Mouse (Mus musculus) stomach, embryonic 14.5 days (tissue): Measurements from ENCODE around the gene Zcchc14. TPM values are rescaled to one million over a fixed set of nuclear protein-coding genes. Genes with fewer than 3 reads are reported as not detected.
"Not testable (repeated sequence)": the region's sequence is repeated elsewhere in the genome, so short reads cannot be mapped to it uniquely, and the experiment has no call there.

Experiments
- ATAC-seq: fragments of 200-750 bp; cut with Nextera tagmentation; 2 replicates; pipeline ENCODE4 v1.8.0; 2017; ENCODE audit warnings: low read depth, moderate TSS enrichment; ENCODE audit not compliant: insufficient number of reproducible peaks, insufficient read depth, low FRiP score
- H3K27ac ChIP-seq: fragments of 300-500 bp; sonication (generic); 2 replicates; pipeline ENCODE4 v1.5.1; 2014; ENCODE audit warnings: mild to moderate bottlenecking, low read length, moderate library complexity, mixed read lengths
- H3K27me3 ChIP-seq: fragments of 300-500 bp; sonication (generic); 2 replicates; pipeline ENCODE4 v1.6.1; 2014; ENCODE audit warnings: low read length, control low read depth, mixed read lengths; ENCODE audit not compliant: control insufficient read depth, insufficient read depth
- H3K36me3 ChIP-seq: fragments of 300-500 bp; sonication (generic); 2 replicates; pipeline ENCODE4 v1.6.1; 2014; ENCODE audit warnings: mild to moderate bottlenecking, control low read depth, low read length, moderate library complexity, mixed read lengths; ENCODE audit not compliant: control insufficient read depth, insufficient read depth
- H3K4me1 ChIP-seq: fragments of 300-500 bp; sonication (generic); 2 replicates; pipeline ENCODE4 v1.6.1; 2014; ENCODE audit warnings: low read length, control low read depth, mixed read lengths; ENCODE audit not compliant: control insufficient read depth, insufficient read depth
- H3K4me2 ChIP-seq: fragments of 300-500 bp; sonication (generic); replicated peaks from 2 replicates; pipeline ENCODE4 v1.6.1; 2014; ENCODE audit warnings: low read depth, low read length, control low read depth
- H3K4me3 ChIP-seq: fragments of 300-500 bp; sonication (generic); 2 replicates; pipeline ENCODE4 v1.5.1; 2014; ENCODE audit warnings: low read depth, low read length, control low read depth
- H3K9ac ChIP-seq: fragments of 300-500 bp; sonication (generic); replicated peaks from 2 replicates; pipeline ENCODE4 v1.6.1; 2014; ENCODE audit warnings: low read depth, mild to moderate bottlenecking, control low read depth, low read length, moderate library complexity, mixed read lengths
- H3K9me3 ChIP-seq: fragments of 300-500 bp; sonication (generic); 2 replicates; pipeline ENCODE4 v1.6.1; 2016; ENCODE audit warnings: low read depth, low read length, control low read depth; ENCODE audit not compliant: control insufficient read depth
- WGBS: fragments of 180-500 bp; shearing (Covaris S2); extraction: QIAGEN DNeasy Blood & Tissue Kit; methylation state at CpG from one replicate; pipeline ENCODE4 v1.1.7; 2014; 5-methylcytosine and 5-hydroxymethylcytosine counted together
- polyA plus RNA-seq: library from polyadenylated mRNA; unstranded; fragments of >200 nt; fragmentation: Nextera tagmentation; extraction: Ambion mirVana; gene quantifications from 2 replicates; pipeline ENCODE4 v1.2.1, GENCODE M21; 2014

The Zcchc14 gene
- polyA plus RNA-seq, 1 experiment from 2014 or later = 28.7 TPM

GRCm38 (mm10) chr8:121607661-121608060 is 45.0 kb downstream of the Zcchc14 start:
- H3K36me3 ChIP-seq = peaks cover 65% of the 10 kb centered on the region
- H3K9me3 ChIP-seq = no peaks in the 10 kb centered on the region
- WGBS = 87% methylated on average over 5 of the region's 5 CpGs
- H3K4me3 ChIP-seq = no peak overlapping the region
- no peak overlapping the region for H3K4me2 ChIP-seq
- no peak overlapping the region for H3K9ac ChIP-seq
- H3K4me1 ChIP-seq = no peaks in the 10 kb centered on the region
- no peak for ATAC-seq
- no peaks in the 10 kb centered on the region for H3K27me3 ChIP-seq
- H3K27ac ChIP-seq = no peak overlapping the region

- no peak overlapping the region for H3K4me2 ChIP-seq
- H3K27me3 ChIP-seq = no peaks in the 10 kb centered on the region
- no peak for ATAC-seq
- H3K27ac ChIP-seq = no peak overlapping the region
- no peaks in the 10 kb centered on the region for H3K4me1 ChIP-seq
- peaks cover 72% of the 10 kb centered on the region for H3K36me3 ChIP-seq
- H3K9me3 ChIP-seq = no peaks in the 10 kb centered on the region
- 94% methylated on average over 12 of the region's 12 CpGs for WGBS
- no peak overlapping the region for H3K4me3 ChIP-seq
- no peak overlapping the region for H3K9ac ChIP-seq
These were observed 48.9 kb downstream of the Zcchc14 start for GRCm38 (mm10) chr8:121603801-121604200.

DNA sequence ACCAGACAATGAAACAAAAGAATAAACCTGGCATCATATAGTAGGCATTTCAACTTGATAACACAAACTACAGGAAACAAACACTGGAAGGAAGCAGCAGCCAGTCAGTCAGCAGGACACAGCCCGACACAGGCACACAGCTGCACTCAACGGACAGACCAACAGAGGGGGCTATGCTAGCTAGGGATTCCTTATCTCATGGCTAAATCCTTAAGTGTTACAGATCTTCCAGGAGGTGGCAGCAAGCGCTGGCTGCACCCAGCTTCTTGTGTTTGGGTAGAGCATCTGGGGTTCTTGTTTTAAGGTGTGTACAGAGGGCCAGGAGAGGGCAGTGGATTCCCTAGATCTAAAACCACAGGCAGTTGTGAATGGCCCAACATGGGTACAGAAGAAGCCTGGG is 49.8 kb downstream of the Zcchc14 start:
- Histone ChIP-seq H3K27ac (no peak overlapping the region), H3K9me3 (no peaks in the 10 kb centered on the region), H3K4me2 (no peak overlapping the region), H3K9ac (no peak overlapping the region), H3K27me3 (no peaks in the 10 kb centered on the region), H3K36me3 (peaks cover 65% of the 10 kb centered on the region), H3K4me3 (no peak overlapping the region), H3K4me1 (no peaks in the 10 kb centered on the region)
- whole genome bisulfite sequencing = 25% methylated on average over 3 of the region's 3 CpGs
- ATAC-seq = peak; percentile 59; the same call in 1 of the 2 replicates

GRCm38 (mm10) chr8:121602411-121602810 is 50.3 kb downstream of the Zcchc14 start:
- 90% methylated on average over 12 of the region's 12 CpGs for WGBS
- Histone ChIP-seq H3K27ac (no peak overlapping the region), H3K36me3 (peaks cover 65% of the 10 kb centered on the region)

DNA sequence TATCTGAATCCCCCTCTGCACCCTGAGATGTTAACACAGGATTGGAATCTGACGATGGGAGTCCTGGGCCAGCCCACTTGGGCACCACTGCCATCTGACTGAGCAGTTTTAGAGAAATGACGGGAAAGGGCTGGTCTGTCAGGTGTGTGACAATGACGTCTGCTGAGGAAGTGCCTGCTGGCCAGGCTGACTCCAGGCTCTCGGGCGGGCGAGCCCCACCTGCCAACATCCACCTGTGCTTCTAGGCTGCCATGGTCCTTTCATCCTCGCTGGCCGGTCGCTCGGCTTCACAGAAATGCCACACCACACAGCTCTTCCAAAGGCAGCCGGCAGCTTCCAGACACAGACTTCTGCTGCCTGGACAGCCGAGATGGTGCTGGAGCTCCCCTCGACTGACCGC is 52.9 kb downstream of the Zcchc14 start:
- Histone ChIP-seq H3K27ac (no peak overlapping the region), H3K4me2 (no peak overlapping the region), H3K9ac (no peak overlapping the region), H3K4me3 (no peak overlapping the region), H3K27me3 (no peaks in the 10 kb centered on the region), H3K36me3 (peaks cover 51% of the 10 kb centered on the region), H3K4me1 (no peaks in the 10 kb centered on the region), H3K9me3 (no peaks in the 10 kb centered on the region)
- WGBS = 86% methylated on average over 14 of the region's 14 CpGs
- no peak for ATAC-seq

More at GRCm38 (mm10) chr8:121602411-121602810, 50.3 kb downstream of the Zcchc14 start:
- Histone ChIP-seq H3K9ac (no peak overlapping the region), H3K4me3 (no peak overlapping the region), H3K9me3 (no peaks in the 10 kb centered on the region), H3K4me2 (no peak overlapping the region), H3K27me3 (no peaks in the 10 kb centered on the region), H3K4me1 (no peaks in the 10 kb centered on the region)
- ATAC-seq = no peak; the same call in 1 of the 2 replicates

- no peaks in the 10 kb centered on the region for H3K9me3 ChIP-seq
- H3K4me3 ChIP-seq = no peak overlapping the region
- no peaks in the 10 kb centered on the region for H3K27me3 ChIP-seq
- H3K36me3 ChIP-seq = peaks cover 51% of the 10 kb centered on the region
- H3K4me2 ChIP-seq = no peak overlapping the region
- no peak overlapping the region for H3K9ac ChIP-seq
- WGBS = 30% methylated on average over 7 of the region's 7 CpGs
- H3K27ac ChIP-seq = no peak overlapping the region
- H3K4me1 ChIP-seq = no peaks in the 10 kb centered on the region
- ATAC-seq = 0 out of 2 replicates have a peak, but pooled peaks have one; percentile 62
These were observed 53.8 kb downstream of the Zcchc14 start for GRCm38 (mm10) chr8:121598892-121599291.

DNA sequence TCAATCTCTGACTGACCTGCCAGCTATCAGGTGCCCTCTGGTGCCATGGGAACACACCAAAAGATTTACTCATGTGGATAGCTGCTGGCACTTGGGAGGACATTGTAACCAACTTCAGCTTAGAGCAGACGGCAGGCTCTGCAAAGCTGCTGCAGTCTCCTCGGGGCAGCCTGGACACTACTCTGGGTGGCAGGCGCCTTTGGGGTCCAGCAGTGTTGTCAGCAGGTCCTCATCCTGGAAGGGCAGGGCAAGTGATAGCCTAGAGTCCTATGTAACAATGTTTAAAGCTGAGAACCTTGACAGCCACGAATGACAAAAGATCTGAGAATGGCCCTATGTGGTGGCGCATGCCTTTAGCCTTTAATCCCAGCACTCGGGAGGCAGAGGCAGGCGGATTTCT is 54.5 kb downstream of the Zcchc14 start:
- Histone ChIP-seq H3K9ac (no peak overlapping the region), H3K36me3 (peaks cover 53% of the 10 kb centered on the region), H3K27ac (no peak overlapping the region), H3K4me2 (no peak overlapping the region), H3K4me3 (no peak overlapping the region), H3K9me3 (no peaks in the 10 kb centered on the region), H3K4me1 (no peaks in the 10 kb centered on the region), H3K27me3 (no peaks in the 10 kb centered on the region)
- no peak for ATAC-seq
- 94% methylated on average over 7 of the region's 7 CpGs for WGBS

DNA sequence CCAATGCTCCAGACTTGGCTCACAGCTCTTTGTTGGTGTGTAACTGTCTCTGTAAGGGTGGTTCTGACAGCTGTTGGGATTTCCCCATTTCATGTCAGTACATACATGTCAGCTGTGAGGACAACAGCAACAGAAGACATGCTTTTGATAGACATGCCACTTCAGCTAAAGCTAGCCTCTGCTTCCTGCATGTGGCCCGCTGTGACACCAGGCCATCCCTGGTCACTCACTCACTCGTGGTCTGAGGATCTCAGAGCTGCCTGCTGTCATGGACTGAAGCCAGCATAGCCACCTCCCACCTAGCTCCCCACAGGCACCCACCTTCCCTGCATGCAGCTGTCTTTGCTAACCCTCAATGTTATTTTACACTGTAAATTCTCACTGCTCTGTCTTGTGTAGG is 55.2 kb downstream of the Zcchc14 start:
- not testable (repeated sequence) for H3K27me3 ChIP-seq, H3K27ac ChIP-seq, H3K4me2 ChIP-seq, H3K4me1 ChIP-seq, H3K9me3 ChIP-seq, ATAC-seq, H3K9ac ChIP-seq, H3K4me3 ChIP-seq
- WGBS = 80% methylated on average over 2 of the region's 2 CpGs
- H3K36me3 ChIP-seq = peaks cover 53% of the 10 kb centered on the region

- H3K36me3 ChIP-seq = peaks cover 22% of the 10 kb centered on the region
- H3K27ac ChIP-seq = no peak overlapping the region
- peaks cover 12% of the 10 kb centered on the region for H3K4me1 ChIP-seq
- H3K9me3 ChIP-seq = no peaks in the 10 kb centered on the region
- 72% methylated on average over 9 of the region's 9 CpGs for WGBS
- H3K4me2 ChIP-seq = no peak overlapping the region
- no peak overlapping the region for H3K9ac ChIP-seq
- H3K27me3 ChIP-seq = no peaks in the 10 kb centered on the region
- H3K4me3 ChIP-seq = no peak overlapping the region
- no peak for ATAC-seq
These were observed 58.7 kb downstream of the Zcchc14 start for GRCm38 (mm10) chr8:121593983-121594382.
